Mouse (Mus musculus): ENCODE measurements around the gene Mrpl1. TPM values are rescaled to one million over a fixed set of nuclear protein-coding genes. Genes with fewer than 3 reads are reported as not detected.

Gene Mrpl1
- polyA plus RNA-seq, 1 experiment, result 3.5 TPM

GRCm38 (mm10) chr5:96207531-96207930 lies 1.8 kb upstream of the Mrpl1 start:
- no peak for DNase-seq (ENCODE audit: low read depth)

- no peak for DNase-seq (ENCODE audit: low read depth)
These were observed 750 bp upstream of the Mrpl1 start for GRCm38 (mm10) chr5:96208543-96208942.

DNA sequence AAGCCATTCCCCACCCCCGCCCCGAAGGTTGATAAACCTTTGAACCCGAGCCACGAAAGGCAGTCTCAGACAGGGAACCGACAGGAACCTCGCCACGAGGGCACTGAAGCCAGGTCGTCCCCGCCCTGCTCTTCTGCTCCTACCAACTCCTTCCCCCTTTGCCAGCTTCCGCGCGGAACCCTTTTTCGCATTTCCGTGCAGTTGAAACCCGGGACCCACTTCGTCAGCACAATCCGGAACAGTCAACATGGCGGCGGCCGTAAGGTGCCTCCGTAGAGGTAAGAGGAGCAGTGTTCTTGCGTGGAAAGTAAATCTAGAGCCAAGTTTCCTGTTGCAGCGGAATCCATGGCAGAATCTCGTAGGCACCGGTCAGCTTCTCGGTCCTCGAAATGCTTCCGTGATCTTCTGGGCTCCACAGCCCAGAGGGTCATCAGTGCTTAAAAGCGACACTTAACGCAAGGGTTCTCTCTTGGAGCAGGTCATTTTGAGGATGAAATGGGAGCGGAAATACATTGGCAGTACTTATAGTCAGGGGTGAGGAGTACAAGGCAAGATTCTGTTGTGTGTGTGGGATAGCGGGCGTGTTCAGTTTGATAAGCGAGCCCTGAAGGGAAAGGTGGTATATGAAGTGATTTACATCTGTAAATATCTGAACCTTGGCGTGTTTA lies 757 bp downstream of the Mrpl1 start:
- DNase-seq (ENCODE audit: low read depth), result peak; percentile 51

DNA sequence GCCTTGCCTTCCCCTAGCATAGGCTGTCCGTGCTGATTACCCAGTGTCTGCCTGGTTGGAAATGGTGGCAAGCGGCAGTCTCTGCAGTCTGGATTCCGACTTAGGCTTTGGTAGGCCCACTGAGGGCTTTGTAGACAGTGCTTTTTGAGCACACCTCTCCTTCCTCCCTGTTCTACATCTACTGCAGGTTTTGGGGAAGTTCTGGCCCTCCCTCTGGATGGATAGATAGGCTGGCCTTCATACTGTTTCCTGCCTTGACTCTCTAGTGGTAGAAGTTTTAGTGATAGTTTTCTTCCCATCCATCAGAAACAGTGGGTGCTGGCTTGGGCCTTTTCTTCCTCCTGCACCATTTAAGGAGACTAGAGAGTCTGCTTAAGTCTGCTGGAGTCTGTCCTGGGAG lies 9.4 kb downstream of the Mrpl1 start:
- no peak for DNase-seq (ENCODE audit: low read depth)

GRCm38 (mm10) chr5:96219512-96219911 lies 10.2 kb downstream of the Mrpl1 start:
- no peak for DNase-seq (ENCODE audit: low read depth)

DNA sequence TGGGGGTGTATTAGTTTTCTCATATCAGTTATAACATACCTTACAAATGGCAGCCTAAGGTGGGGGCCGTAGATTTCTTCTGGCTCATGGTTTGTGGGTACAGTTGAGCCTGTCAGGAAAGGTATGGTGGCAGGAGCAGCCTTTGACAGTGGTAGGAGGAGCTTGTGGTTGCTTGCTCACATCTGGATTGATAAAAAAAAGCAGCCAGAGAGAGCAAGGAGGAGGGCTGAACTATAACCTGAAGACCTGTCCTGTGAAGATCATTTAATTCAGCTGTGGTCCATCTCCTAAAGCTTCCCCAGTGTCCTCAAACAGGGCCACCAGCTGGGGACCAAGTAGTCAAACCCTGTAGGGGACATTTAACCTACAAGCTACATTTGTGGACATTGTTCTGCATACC lies 12.0 kb downstream of the Mrpl1 start:
- DNase-seq (ENCODE audit: low read depth), result no peak

DNA sequence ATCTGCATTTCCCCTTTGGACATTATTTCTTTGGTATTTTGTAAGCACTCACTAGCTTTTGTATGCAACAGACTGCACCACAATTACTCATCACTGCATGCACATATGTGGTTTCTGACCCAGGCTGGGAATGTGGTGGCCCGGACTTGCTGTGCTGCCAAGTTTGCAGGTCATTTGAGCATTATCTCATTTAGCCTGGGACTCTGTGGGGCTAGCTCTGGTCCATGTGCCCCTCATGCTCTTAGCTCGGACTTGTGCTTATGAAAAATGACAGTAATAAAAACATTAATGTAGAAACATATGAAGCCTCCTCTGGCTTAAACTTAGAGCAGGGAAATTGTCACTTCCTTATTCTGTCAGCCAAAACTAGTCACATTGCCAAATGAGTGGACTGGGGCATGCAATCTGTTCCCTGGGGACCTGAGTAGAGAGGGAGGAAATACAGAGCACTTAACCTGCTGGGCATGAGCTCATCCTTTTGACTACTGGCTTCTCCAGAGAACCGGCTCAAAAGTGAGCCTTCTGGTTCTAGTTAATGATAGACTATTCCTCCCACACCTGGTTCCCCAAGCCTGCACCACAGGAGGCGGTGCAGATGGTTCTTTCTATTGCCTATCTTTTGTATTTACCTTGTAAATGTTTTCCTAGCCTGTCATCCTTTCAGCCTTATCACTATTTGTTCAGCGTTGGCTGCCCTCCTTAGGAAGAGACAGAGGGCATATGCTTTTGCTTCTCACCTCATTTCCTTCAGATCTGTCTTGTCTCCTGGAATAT lies 12.7 kb downstream of the Mrpl1 start:
- peak; percentile 44 for DNase-seq (ENCODE audit: low read depth)

DNA sequence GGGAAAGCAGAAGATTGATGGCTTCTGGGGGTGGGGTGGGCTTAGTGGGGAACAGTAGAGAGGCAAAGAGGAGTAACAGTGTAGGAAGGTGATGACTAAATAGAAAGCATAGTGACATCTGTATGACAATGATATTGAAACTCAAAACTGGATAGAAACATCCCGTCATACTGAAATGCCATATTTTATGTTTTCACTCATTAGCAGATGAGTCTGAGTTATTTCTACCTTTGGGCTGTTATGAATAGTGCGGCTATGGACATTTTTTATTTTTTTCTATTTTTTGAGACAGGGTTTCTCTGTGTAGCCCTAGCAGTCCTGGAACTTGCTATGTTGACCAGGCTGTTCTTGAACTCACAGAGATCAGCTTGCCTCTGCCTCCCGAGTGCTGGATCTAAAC lies 13.7 kb downstream of the Mrpl1 start:
- DNase-seq (ENCODE audit: low read depth), result no peak

DNA sequence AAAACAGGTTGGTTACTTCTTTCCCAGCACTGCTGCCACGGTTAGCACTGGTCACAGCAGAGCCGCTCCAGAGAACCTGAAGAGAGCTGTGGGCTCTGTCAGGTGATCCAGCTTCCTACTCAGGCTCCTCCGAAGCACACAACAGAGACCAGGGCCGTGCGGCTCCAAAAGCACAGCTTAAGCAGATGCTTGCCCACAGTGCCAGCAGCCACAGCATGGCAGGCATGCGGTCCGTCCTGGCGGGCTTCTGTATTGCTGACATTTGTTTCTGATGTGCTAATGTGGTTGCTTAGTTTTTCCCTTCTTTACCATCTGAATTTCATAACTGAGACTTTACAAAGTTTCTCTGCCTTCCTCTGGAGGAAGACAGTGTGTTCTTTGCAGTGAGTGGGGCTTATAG lies 17.2 kb downstream of the Mrpl1 start:
- DNase-seq (ENCODE audit: low read depth), result no peak

DNA sequence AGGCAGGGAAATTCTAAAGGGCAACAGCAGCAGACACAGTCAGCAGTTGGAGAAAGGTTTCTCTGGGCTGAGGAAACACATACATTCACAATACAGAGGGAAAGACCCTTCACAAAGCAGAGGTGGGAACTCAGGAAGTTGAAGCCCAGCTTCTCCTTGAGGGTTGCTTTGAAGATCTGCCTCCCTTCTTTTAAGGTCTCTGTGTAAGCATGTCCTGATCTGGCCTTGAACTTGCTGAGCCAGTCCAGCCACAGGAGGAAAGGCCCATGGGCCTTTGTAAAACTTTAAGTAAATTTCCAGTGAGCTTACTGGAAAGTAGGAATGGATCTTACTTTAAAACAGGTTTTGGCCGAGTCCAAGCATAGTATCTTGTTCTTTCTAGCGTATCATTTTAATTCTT lies 19.7 kb downstream of the Mrpl1 start:
- no peak for DNase-seq (ENCODE audit: low read depth)

DNA sequence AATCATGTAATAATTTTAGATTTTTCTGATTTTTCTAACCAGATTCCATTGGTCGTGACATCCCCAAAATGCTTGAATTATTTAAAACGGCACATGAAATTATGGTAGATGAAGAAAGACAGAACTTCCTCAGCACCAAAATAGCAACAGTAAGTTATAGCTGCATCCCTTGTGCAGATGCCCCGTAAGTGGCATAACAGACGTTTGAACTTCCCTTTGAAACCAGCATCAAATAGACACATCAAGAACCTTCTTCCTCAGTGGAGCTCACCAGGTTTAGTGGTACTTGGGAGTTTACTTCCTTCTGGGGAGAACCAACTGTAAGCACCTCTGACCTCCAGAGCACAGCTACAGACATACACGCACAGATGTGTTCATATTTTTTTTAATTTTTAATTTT lies 29.5 kb downstream of the Mrpl1 start:
- no peak for DNase-seq (ENCODE audit: low read depth)

GRCm38 (mm10) chr5:96240856-96241255 lies 31.6 kb downstream of the Mrpl1 start:
- DNase-seq (ENCODE audit: low read depth), result no peak

DNA sequence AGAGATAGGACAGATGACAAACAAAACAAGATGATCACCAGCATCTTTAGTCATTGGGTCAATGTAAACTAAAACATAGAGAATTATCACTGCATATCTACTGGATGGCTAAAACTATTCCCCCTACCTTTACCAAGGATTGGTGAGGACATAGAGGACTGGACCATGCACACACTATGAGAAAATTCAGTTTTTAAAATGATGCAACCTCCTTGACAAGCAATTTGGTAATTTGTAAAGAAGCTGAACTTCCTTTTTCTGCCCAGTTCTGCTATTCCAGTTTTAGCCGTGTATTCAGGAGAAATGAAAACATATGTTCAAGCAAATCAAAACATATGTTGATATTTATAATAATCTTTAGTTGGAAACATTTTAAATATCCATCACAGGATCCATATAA lies 35.2 kb downstream of the Mrpl1 start:
- DNase-seq (ENCODE audit: low read depth), result no peak

DNA sequence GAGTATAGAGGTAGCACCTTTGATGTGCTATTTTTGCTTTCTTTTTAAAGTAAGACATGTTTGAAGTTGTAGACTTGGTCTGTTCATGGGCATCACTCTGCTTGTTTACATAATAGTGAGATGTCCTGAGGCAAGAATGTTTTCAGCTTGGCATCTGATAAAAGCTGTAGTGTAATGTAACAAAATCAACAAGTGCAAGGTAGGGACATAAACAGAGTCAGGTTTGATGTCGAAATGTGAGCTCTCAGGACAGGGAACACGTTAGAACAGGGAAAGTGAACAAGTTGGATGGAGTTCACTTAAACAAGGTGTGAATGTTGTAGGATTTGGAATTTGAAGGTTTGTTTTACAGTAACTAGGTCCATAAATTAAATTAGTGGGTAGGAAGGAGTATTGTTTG lies 44.7 kb downstream of the Mrpl1 start:
- no peak for DNase-seq (ENCODE audit: low read depth)

DNA sequence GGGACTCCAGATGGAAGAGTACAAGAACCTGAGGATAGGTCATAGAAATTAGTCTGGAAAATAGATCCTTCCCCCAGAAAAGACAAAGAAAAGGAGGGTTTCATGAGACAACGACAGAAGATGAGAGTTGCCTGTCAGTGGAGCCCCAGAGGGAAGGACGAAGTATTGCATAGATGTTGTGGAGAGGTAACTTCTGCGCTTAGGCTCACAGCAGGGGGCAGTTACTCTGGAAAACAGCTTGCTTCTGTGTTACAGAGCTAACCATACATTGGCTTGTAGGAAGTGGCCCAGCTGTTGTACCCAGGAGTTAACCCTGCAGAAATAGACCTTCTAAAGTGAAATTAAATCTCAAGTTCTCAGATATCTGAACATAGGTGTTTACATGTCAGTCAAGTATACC lies 45.9 kb downstream of the Mrpl1 start:
- DNase-seq (ENCODE audit: low read depth), result no peak

GRCm38 (mm10) chr5:96258210-96258609 lies 48.9 kb downstream of the Mrpl1 start:
- DNase-seq (ENCODE audit: low read depth), result no peak

DNA sequence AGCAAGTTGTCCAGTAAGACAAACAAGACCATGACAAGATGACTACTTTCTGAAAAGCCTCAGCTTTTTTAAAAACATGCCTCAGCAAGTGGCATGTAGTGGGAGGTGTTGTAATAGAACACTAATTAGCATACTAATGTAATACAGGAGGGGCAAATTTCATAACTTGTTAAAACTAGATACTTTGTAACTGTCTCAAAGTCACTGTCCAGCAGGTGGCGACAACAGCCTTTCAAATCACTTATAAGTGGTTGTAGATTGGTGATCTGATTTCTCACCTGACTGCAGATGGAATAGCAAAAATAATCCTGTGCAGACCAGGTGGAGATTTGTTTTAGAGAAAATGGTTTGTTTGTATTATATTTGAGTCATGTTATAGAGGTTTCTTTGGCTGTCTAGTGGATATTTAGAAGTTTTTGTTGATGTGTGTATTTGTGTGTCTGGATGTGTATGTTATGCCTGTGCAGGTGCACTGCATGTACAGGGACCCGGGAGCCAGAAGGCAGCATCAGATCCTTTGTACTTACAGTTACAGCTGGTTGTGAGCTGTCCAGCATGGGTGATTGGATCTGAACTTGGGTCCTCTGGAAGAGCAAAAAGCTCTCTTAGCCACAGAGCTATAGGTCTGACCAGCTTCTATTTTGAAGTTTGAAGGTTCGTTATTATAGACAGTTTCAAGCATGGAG lies 57.9 kb downstream of the Mrpl1 start:
- DNase-seq (ENCODE audit: low read depth), result peak; percentile 36

GRCm38 (mm10) chr5:96271070-96271469 lies 61.8 kb downstream of the Mrpl1 start:
- no peak for DNase-seq (ENCODE audit: low read depth)

GRCm38 (mm10) chr5:96305786-96306185 lies 96.5 kb downstream of the Mrpl1 start:
- DNase-seq (ENCODE audit: low read depth), result no peak

DNA sequence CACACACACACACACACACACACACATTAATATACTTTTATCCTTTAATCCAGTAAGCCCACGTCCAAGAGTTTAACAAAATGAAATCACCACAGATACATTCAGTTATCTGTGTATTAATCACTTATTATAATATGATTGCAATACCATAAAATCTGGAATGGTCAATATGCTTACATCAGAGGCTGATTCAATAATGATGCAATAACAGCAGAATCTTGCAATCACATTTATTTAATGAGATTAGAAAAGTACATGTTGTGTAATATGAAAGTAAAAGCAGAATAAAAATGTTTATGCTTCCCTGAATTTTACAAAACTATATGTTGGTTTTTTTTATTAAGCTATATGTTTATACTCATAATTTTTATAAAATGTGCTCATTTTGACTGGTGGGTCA lies 97.0 kb downstream of the Mrpl1 start:
- no peak for DNase-seq (ENCODE audit: low read depth)

- no peak for DNase-seq (ENCODE audit: low read depth)
These were observed 97.5 kb downstream of the Mrpl1 start for GRCm38 (mm10) chr5:96306826-96307225.

- no peak for DNase-seq (ENCODE audit: low read depth)
These were observed 98.8 kb downstream of the Mrpl1 start for GRCm38 (mm10) chr5:96308086-96308485.

DNA sequence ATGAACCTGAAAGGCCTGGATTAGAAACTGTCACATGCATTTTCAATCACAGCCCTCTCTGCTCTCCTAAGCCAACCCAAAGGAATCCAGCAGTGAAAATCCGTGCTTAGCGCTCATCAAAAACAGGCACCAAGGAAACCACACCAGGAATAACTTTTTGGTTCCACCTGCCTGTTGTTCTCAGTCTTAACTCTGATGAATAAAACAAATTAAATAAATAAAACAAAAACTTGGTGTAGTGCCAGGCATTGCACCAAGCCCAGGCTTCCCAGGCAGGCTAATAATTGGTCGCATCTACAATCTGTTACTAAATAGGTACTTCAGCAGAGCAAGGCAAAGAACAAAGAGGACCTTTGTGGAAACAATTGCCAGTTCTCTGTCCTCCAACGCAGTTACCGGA lies 99.4 kb downstream of the Mrpl1 start:
- no peak for DNase-seq (ENCODE audit: low read depth)

Measured in gonadal fat pad, adult 2 months (tissue).